Mouse (Mus musculus): ENCODE data around the gene Rxrg.

DNA sequence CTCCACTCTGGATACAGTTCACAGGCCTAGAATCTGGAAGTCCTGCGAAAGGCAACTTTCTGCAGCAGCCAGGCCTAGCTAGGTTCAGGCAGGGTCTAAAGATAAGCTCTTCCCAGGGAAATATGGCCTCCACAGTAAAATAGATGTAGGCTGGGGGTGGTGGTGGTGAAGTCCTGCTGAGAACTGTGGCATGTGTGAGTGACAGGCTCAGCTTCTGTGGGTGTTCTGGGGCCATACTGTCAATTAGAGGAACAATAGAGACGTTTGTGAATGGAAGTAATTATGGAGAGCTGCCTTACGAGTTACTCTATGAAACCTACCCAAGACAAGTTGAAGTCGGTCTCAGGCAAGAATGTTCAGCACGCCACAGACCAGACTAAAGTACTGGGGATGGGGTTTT lies 65.0 kb downstream of the Rxrg start:
- TF ChIP-seq CTCF (IDR thresholded peaks at IDR 0.05; ENCODE audit: low read depth) (no peak), EP300 (IDR thresholded peaks at IDR 0.05; ENCODE audit: low read depth) (no peak)

Measured in heart, postnatal 0 days (tissue).